Mouse (Mus musculus): ENCODE results near the gene Rasal3. TPM values are rescaled to one million over a fixed set of nuclear protein-coding genes. Genes with fewer than 3 reads are reported as not detected.
A peak's percentile ranks its signal among the peaks of the same experiment; 100 is the strongest.

Gene Rasal3
- total and polyA plus RNA-seq, 2 experiments from 2014 or later: 0.80 to 3.8 TPM

GRCm38 (mm10) chr17:32351269-32351668, 52.1 kb downstream of the Rasal3 start:
- H3K27ac ChIP-seq (ENCODE audit: low read depth, low read length): no peak overlapping the region
- 76% methylated on average over 3 of the region's 3 CpGs for WGBS
- H3K27me3 ChIP-seq (ENCODE audit: insufficient read depth, low read length): no peaks in the 10 kb centered on the region
- ATAC-seq (ENCODE audit: low FRiP score) (no peak), DNase-seq (ENCODE audit: low spot score) (no peak)
- H3K36me3 ChIP-seq (ENCODE audit: insufficient read depth, low read length): peaks cover 27% of the 10 kb centered on the region
- H3K9ac ChIP-seq (replicated peaks; ENCODE audit: low read length, poor library complexity, severe bottlenecking): no peak overlapping the region
- H3K4me3 ChIP-seq (ENCODE audit: low read depth, low read length): no peak overlapping the region; the same call in 1 of the 2 replicates
- H3K4me1 ChIP-seq (ENCODE audit: insufficient read depth, low read length): peaks cover 8% of the 10 kb centered on the region; the same call in 1 of the 2 replicates
- H3K4me2 ChIP-seq (ENCODE audit: low read depth, low read length, poor library complexity, severe bottlenecking): no peak overlapping the region
- no peak for TF ChIP-seq CTCF (IDR thresholded peaks at IDR 0.05)
- H3K9me3 ChIP-seq (ENCODE audit: low read length): no peaks in the 10 kb centered on the region

GRCm38 (mm10) chr17:32350382-32350983, 52.9 kb downstream of the Rasal3 start, which contains the start of gene Akap8l:
Gene Akap8l (minus strand): TSS chr17:32350607.
- Histone ChIP-seq H3K36me3 (ENCODE audit: insufficient read depth, low read length) (peaks cover 19% of the 10 kb centered on the region), H3K4me3 (ENCODE audit: low read depth, low read length) (peak within 1 kb of the TSS; percentile 81), H3K9ac (replicated peaks; ENCODE audit: low read length, poor library complexity, severe bottlenecking) (peak within 1 kb of the TSS; percentile 77), H3K27ac (ENCODE audit: low read depth, low read length) (peak within 1 kb of the TSS; percentile 91), H3K27me3 (ENCODE audit: insufficient read depth, low read length) (no peaks in the 10 kb centered on the region), H3K9me3 (ENCODE audit: low read length) (no peaks in the 10 kb centered on the region), H3K4me1 (ENCODE audit: insufficient read depth, low read length) (peaks cover 8% of the 10 kb centered on the region; the same call in 1 of the 2 replicates), H3K4me2 (ENCODE audit: low read depth, low read length, poor library complexity, severe bottlenecking) (peak within 1 kb of the TSS; percentile 69)
- no peak for TF ChIP-seq CTCF (IDR thresholded peaks at IDR 0.05)
- DNase-seq (ENCODE audit: low spot score) (peak; percentile 99), ATAC-seq (ENCODE audit: low FRiP score) (peak; percentile 97)
- WGBS: under 1% methylated on average over 37 of the region's 37 CpGs

DNA sequence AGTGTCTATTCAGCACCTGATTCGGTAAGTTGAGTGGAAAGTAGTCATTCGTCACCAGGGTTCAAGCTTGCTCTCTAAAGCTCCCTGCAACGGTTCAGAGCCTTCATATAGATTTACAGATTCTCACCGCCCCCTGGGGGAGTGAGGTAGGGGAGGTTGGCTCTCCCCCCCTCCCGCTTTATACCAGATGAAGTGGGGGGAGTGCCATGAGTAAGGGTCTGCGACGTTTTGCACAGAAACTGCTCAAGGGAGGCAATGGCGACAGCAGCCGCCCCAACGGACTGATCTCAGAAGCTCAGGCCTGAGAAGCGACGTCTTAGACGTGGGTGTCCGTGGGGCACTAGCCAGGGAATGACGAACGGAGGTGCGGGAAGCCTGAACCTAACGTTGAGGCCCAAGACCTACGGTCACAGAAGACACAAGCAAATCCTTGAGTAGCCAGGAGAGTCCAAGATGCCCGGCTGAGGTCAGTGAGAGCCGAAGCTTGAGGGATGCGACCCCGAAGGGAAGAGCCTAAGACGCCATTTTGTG, 53.5 kb downstream of the Rasal3 start:
- 0 out of 2 replicates have a peak, but pooled peaks have one; percentile 0 for TF ChIP-seq CTCF (IDR thresholded peaks at IDR 0.05)
- Histone ChIP-seq H3K4me3 (ENCODE audit: low read depth, low read length) (peak overlapping the region; percentile 81), H3K4me2 (ENCODE audit: low read depth, low read length, poor library complexity, severe bottlenecking) (peak overlapping the region; percentile 69), H3K4me1 (ENCODE audit: insufficient read depth, low read length) (peaks cover 8% of the 10 kb centered on the region; the same call in 1 of the 2 replicates), H3K36me3 (ENCODE audit: insufficient read depth, low read length) (peaks cover 14% of the 10 kb centered on the region), H3K27me3 (ENCODE audit: insufficient read depth, low read length) (no peaks in the 10 kb centered on the region), H3K9ac (replicated peaks; ENCODE audit: low read length, poor library complexity, severe bottlenecking) (peak overlapping the region; percentile 77), H3K27ac (ENCODE audit: low read depth, low read length) (peak overlapping the region; percentile 91), H3K9me3 (ENCODE audit: low read length) (no peaks in the 10 kb centered on the region)
- DNase-seq (ENCODE audit: low spot score) (peak; percentile 45), ATAC-seq (ENCODE audit: low FRiP score) (peak; percentile 21)
- under 1% methylated on average over 24 of the region's 24 CpGs for WGBS

- peak overlapping the region; percentile 69 for H3K4me2 ChIP-seq (ENCODE audit: low read depth, low read length, poor library complexity, severe bottlenecking)
- peak overlapping the region; percentile 91 for H3K27ac ChIP-seq (ENCODE audit: low read depth, low read length)
- peaks cover 8% of the 10 kb centered on the region; the same call in 1 of the 2 replicates for H3K4me1 ChIP-seq (ENCODE audit: insufficient read depth, low read length)
- no peaks in the 10 kb centered on the region for H3K27me3 ChIP-seq (ENCODE audit: insufficient read depth, low read length)
- peak; percentile 73 for DNase-seq (ENCODE audit: low spot score)
- peak overlapping the region; percentile 81 for H3K4me3 ChIP-seq (ENCODE audit: low read depth, low read length)
- 9% methylated on average over 4 of the region's 4 CpGs for WGBS
- H3K9ac ChIP-seq (replicated peaks; ENCODE audit: low read length, poor library complexity, severe bottlenecking): peak overlapping the region; percentile 77
- ATAC-seq (ENCODE audit: low FRiP score): no peak
- peaks cover 6% of the 10 kb centered on the region; the same call in 1 of the 2 replicates for H3K36me3 ChIP-seq (ENCODE audit: insufficient read depth, low read length)
- H3K9me3 ChIP-seq (ENCODE audit: low read length): no peaks in the 10 kb centered on the region
- TF ChIP-seq CTCF (IDR thresholded peaks at IDR 0.05): peak; percentile 93
Measured at GRCm38 (mm10) chr17:32349037-32349732, 54.2 kb downstream of the Rasal3 start.

DNA sequence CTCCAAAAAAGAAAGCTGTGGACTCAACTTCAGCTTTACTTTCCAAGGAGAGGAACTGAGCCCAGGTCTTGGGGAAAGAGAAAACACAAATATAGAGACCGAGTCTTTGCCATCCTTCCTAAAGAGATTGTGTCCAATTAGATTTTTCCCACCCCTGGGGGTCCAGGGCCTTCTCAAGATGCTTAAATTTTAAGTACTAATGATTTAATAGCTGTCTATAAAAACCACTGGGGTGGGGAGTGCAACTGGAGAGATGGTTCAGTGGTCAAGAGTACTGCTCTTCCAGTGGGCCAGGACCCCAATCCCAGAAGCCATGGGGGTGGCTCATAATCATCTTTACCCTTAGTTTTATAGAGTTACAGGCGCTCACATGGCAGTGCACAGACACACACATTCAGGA, 55.0 kb downstream of the Rasal3 start:
- Histone ChIP-seq H3K9ac (replicated peaks; ENCODE audit: low read length, poor library complexity, severe bottlenecking) (0 out of 2 replicates have a peak overlapping the region, but pooled peaks have one; percentile 29), H3K27me3 (ENCODE audit: insufficient read depth, low read length) (no peaks in the 10 kb centered on the region), H3K4me2 (ENCODE audit: low read depth, low read length, poor library complexity, severe bottlenecking) (peak overlapping the region; percentile 69), H3K4me1 (ENCODE audit: insufficient read depth, low read length) (peaks cover 8% of the 10 kb centered on the region; the same call in 1 of the 2 replicates), H3K36me3 (ENCODE audit: insufficient read depth, low read length) (peaks cover 1% of the 10 kb centered on the region; the same call in 1 of the 2 replicates), H3K9me3 (ENCODE audit: low read length) (no peaks in the 10 kb centered on the region), H3K27ac (ENCODE audit: low read depth, low read length) (no peak overlapping the region), H3K4me3 (ENCODE audit: low read depth, low read length) (no peak overlapping the region; the same call in 1 of the 2 replicates)
- TF ChIP-seq CTCF (IDR thresholded peaks at IDR 0.05): no peak
- no peak for DNase-seq (ENCODE audit: low spot score)
- 91% methylated on average over 2 of the region's 2 CpGs for WGBS
- no peak for ATAC-seq (ENCODE audit: low FRiP score)
